Mouse (Mus musculus): Measurements from ENCODE around the gene Cmss1. TPM values are rescaled to one million over a fixed set of nuclear protein-coding genes. Genes with fewer than 3 reads are reported as not detected.

The Cmss1 gene
- polyA plus RNA-seq, 2 experiments = 6.0 to 23.0 TPM

- no peak overlapping the region for H3K4me3 ChIP-seq (ENCODE audit: insufficient read depth in 1 of 2, low read depth in 2 of 2, low read length in 2 of 2)
- no peak for DNase-seq (ENCODE audit: low read depth in 3 of 3, low spot score in 3 of 3)
- peaks cover 0 to 4% of the 10 kb centered on the region in 2 experiments; a peak in 1 of 4 replicates for H3K4me1 ChIP-seq (replicated peaks; ENCODE audit: control insufficient read depth in 2 of 2, insufficient read depth in 2 of 2, low read length in 1 of 2)
- no peaks in the 10 kb centered on the region for H3K36me3 ChIP-seq (replicated peaks; ENCODE audit: control insufficient read depth, insufficient read depth, low read depth)
- TF ChIP-seq EP300 (IDR thresholded peaks at IDR 0.05; ENCODE audit: low read depth) (no peak), CTCF (IDR thresholded peaks at IDR 0.05; ENCODE audit: low read depth) (no peak)
- no peaks in the 10 kb centered on the region for H3K27me3 ChIP-seq (ENCODE audit: control insufficient read depth, insufficient read depth, low read length)
- 67% methylated on average over 9 of the region's 9 CpGs for WGBS (ENCODE audit: insufficient replicate concordance)
- H3K9ac ChIP-seq (replicated peaks) = no peak overlapping the region
- H3K9me3 ChIP-seq (ENCODE audit: control insufficient read depth, low read length) = no peaks in the 10 kb centered on the region
- no peak for ATAC-seq (ENCODE audit: insufficient read depth)
- no peak overlapping the region for H3K4me2 ChIP-seq (ENCODE audit: low read depth)
- H3K27ac ChIP-seq = no peak overlapping the region
These were observed 121.4 kb downstream of the Cmss1 start for GRCm38 (mm10) chr16:57485265-57485664.

GRCm38 (mm10) chr16:57484043-57484795 is 122.4 kb downstream of the Cmss1 start:
- no peak overlapping the region for H3K9ac ChIP-seq (replicated peaks)
- DNase-seq (ENCODE audit: low read depth in 3 of 3, low spot score in 3 of 3) (no peak), ATAC-seq (ENCODE audit: insufficient read depth) (no peak)
- H3K4me2 ChIP-seq (ENCODE audit: low read depth) = no peak overlapping the region
- no peaks in the 10 kb centered on the region for H3K9me3 ChIP-seq (ENCODE audit: control insufficient read depth, low read length)
- WGBS (ENCODE audit: insufficient replicate concordance) = 70% methylated on average over 12 of the region's 12 CpGs
- no peak overlapping the region for H3K27ac ChIP-seq
- TF ChIP-seq CTCF (IDR thresholded peaks at IDR 0.05; ENCODE audit: low read depth) (no peak), EP300 (IDR thresholded peaks at IDR 0.05; ENCODE audit: low read depth) (no peak)
- no peak overlapping the region for H3K4me3 ChIP-seq (ENCODE audit: insufficient read depth in 1 of 2, low read depth in 2 of 2, low read length in 2 of 2)
- H3K27me3 ChIP-seq (ENCODE audit: control insufficient read depth, insufficient read depth, low read length) = no peaks in the 10 kb centered on the region
- no peaks in the 10 kb centered on the region for H3K36me3 ChIP-seq (replicated peaks; ENCODE audit: control insufficient read depth, insufficient read depth, low read depth)
- H3K4me1 ChIP-seq (replicated peaks; ENCODE audit: control insufficient read depth in 2 of 2, insufficient read depth in 2 of 2, low read length in 1 of 2) = peaks cover 0 to 4% of the 10 kb centered on the region in 2 experiments; a peak in 1 of 4 replicates

- 45% methylated on average over 2 of the region's 2 CpGs for WGBS (ENCODE audit: insufficient replicate concordance)
- no peak for TF ChIP-seq EP300 (IDR thresholded peaks at IDR 0.05; ENCODE audit: low read depth)
- TF ChIP-seq CTCF (IDR thresholded peaks at IDR 0.05; ENCODE audit: low read depth) = no peak
- no peaks in the 10 kb centered on the region for H3K36me3 ChIP-seq (replicated peaks; ENCODE audit: control insufficient read depth, insufficient read depth, low read depth)
- no peaks in the 10 kb centered on the region for H3K9me3 ChIP-seq (ENCODE audit: control insufficient read depth, low read length)
- no peak overlapping the region for H3K4me3 ChIP-seq (ENCODE audit: insufficient read depth in 1 of 2, low read depth in 2 of 2, low read length in 2 of 2)
- H3K27me3 ChIP-seq (ENCODE audit: control insufficient read depth, insufficient read depth, low read length) = no peaks in the 10 kb centered on the region
- no peak overlapping the region for H3K9ac ChIP-seq (replicated peaks)
- peaks cover 0 to 4% of the 10 kb centered on the region in 2 experiments; a peak in 1 of 4 replicates for H3K4me1 ChIP-seq (replicated peaks; ENCODE audit: control insufficient read depth in 2 of 2, insufficient read depth in 2 of 2, low read length in 1 of 2)
- no peak overlapping the region for H3K4me2 ChIP-seq (ENCODE audit: low read depth)
- ATAC-seq (ENCODE audit: insufficient read depth) (no peak), DNase-seq (ENCODE audit: low read depth in 3 of 3, low spot score in 3 of 3) (no peak)
- no peak overlapping the region for H3K27ac ChIP-seq
These were observed 123.2 kb downstream of the Cmss1 start for GRCm38 (mm10) chr16:57483503-57483902.

GRCm38 (mm10) chr16:57482911-57483310 is 123.8 kb downstream of the Cmss1 start:
- Histone ChIP-seq H3K27me3 (ENCODE audit: control insufficient read depth, insufficient read depth, low read length) (no peaks in the 10 kb centered on the region), H3K4me1 (replicated peaks; ENCODE audit: control insufficient read depth in 2 of 2, insufficient read depth in 2 of 2, low read length in 1 of 2) (peaks cover 0 to 4% of the 10 kb centered on the region in 2 experiments; a peak in 1 of 4 replicates), H3K27ac (no peak overlapping the region), H3K36me3 (replicated peaks; ENCODE audit: control insufficient read depth, insufficient read depth, low read depth) (no peaks in the 10 kb centered on the region), H3K4me2 (ENCODE audit: low read depth) (no peak overlapping the region), H3K4me3 (ENCODE audit: insufficient read depth in 1 of 2, low read depth in 2 of 2, low read length in 2 of 2) (no peak overlapping the region), H3K9me3 (ENCODE audit: control insufficient read depth, low read length) (no peaks in the 10 kb centered on the region), H3K9ac (replicated peaks) (no peak overlapping the region)
- 31% methylated on average over 4 of the region's 4 CpGs for WGBS (ENCODE audit: insufficient replicate concordance)
- ATAC-seq (ENCODE audit: insufficient read depth) (no peak), DNase-seq (ENCODE audit: low read depth in 3 of 3, low spot score in 3 of 3) (no peak)
- TF ChIP-seq EP300 (IDR thresholded peaks at IDR 0.05; ENCODE audit: low read depth) (no peak), CTCF (IDR thresholded peaks at IDR 0.05; ENCODE audit: low read depth) (no peak)

- no peaks in the 10 kb centered on the region for H3K36me3 ChIP-seq (replicated peaks; ENCODE audit: control insufficient read depth, insufficient read depth, low read depth)
- no peak overlapping the region for H3K9ac ChIP-seq (replicated peaks)
- 34% methylated on average over 6 of the region's 6 CpGs for WGBS (ENCODE audit: insufficient replicate concordance)
- H3K27ac ChIP-seq = no peak overlapping the region
- TF ChIP-seq EP300 (IDR thresholded peaks at IDR 0.05; ENCODE audit: low read depth) = no peak
- TF ChIP-seq CTCF (IDR thresholded peaks at IDR 0.05; ENCODE audit: low read depth) = no peak
- no peak for ATAC-seq (ENCODE audit: insufficient read depth)
- H3K4me2 ChIP-seq (ENCODE audit: low read depth) = no peak overlapping the region
- no peaks in the 10 kb centered on the region for H3K27me3 ChIP-seq (ENCODE audit: control insufficient read depth, insufficient read depth, low read length)
- no peaks in the 10 kb centered on the region for H3K9me3 ChIP-seq (ENCODE audit: control insufficient read depth, low read length)
- no peak overlapping the region for H3K4me3 ChIP-seq (ENCODE audit: insufficient read depth in 1 of 2, low read depth in 2 of 2, low read length in 2 of 2)
- H3K4me1 ChIP-seq (replicated peaks; ENCODE audit: control insufficient read depth in 2 of 2, insufficient read depth in 2 of 2, low read length in 1 of 2) = peaks cover 0 to 4% of the 10 kb centered on the region in 2 experiments; a peak in 1 of 4 replicates
- no peak for DNase-seq (ENCODE audit: low read depth in 3 of 3, low spot score in 3 of 3)
These were observed 124.4 kb downstream of the Cmss1 start for GRCm38 (mm10) chr16:57482264-57482663.
